Mouse (Mus musculus): ENCODE data around the gene Cdk18.

- TF ChIP-seq KAT2A (IDR thresholded peaks at IDR 0.05; ENCODE audit: insufficient replicate concordance, low read length) (no peak), CTCF (conservative IDR thresholded peaks at IDR 0.05 in 1 of 2, IDR thresholded peaks at IDR 0.05 in 1 of 2; ENCODE audit: low read depth in 2 of 2, low read length in 2 of 2) (no peak), USF1 (IDR thresholded peaks at IDR 0.05; ENCODE audit: low read depth, low read length) (no peak), MAFK (IDR thresholded peaks at IDR 0.05; ENCODE audit: insufficient replicate concordance, low read length) (no peak), NELFE (IDR thresholded peaks at IDR 0.05; ENCODE audit: low read depth, low read length) (no peak), POLR2A (IDR thresholded peaks at IDR 0.05; ENCODE audit: low read depth, low read length) (no peak), IRF4 (IDR thresholded peaks at IDR 0.05; ENCODE audit: low read depth, low read length) (no peak)
Observed at GRCm38 (mm10) chr1:132150817-132151601, 11.5 kb upstream of the Cdk18 start.

Measured in CH12.LX (cell line).